Mouse (Mus musculus) liver, postnatal 0 days (tissue): ENCODE data around the gene Lsmem1. TPM values are rescaled to one million over a fixed set of nuclear protein-coding genes. Genes with fewer than 3 reads are reported as not detected.

Source experiments
- ATAC-seq: fragments of 200-750 bp; cut with Nextera tagmentation; 2 replicates; pipeline ENCODE4 v1.8.0; 2017; ENCODE audit warnings: mild to moderate bottlenecking, moderate library complexity
- DNase-seq: peaks from one replicate; pipeline ENCODE4 v3.0.0-alpha.2; 2016
- H3K27ac ChIP-seq: fragments of 300-500 bp; sonication (generic); 2 replicates; pipeline ENCODE4 v1.5.1; 2014; ENCODE audit warnings: antibody characterized with exemption, moderate library complexity, mild to moderate bottlenecking, low read depth
- H3K27me3 ChIP-seq: fragments of 300-500 bp; sonication (generic); 2 replicates; pipeline ENCODE4 v1.6.1; 2014; ENCODE audit warnings: low read length, control low read depth, mixed read lengths; ENCODE audit not compliant: insufficient read depth
- H3K36me3 ChIP-seq: fragments of 300-500 bp; sonication (generic); replicated peaks from 2 replicates; pipeline ENCODE4 v1.6.1; 2014; ENCODE audit warnings: mild to moderate bottlenecking, control low read depth, low read length, moderate library complexity, mixed read lengths; ENCODE audit not compliant: insufficient read depth
- H3K4me1 ChIP-seq: fragments of 300-500 bp; sonication (generic); 2 replicates; pipeline ENCODE4 v1.6.1; 2014; ENCODE audit warnings: antibody characterized with exemption, mild to moderate bottlenecking, control low read depth; ENCODE audit not compliant: insufficient read depth
- H3K4me2 ChIP-seq: fragments of 300-500 bp; sonication (generic); 2 replicates; pipeline ENCODE4 v1.6.1; 2014; ENCODE audit warnings: low read depth, mild to moderate bottlenecking, low read length, moderate library complexity, mixed read lengths
- H3K4me3 ChIP-seq: fragments of 300-500 bp; sonication (generic); 2 replicates; pipeline ENCODE4 v1.5.1; 2014; ENCODE audit warnings: low read depth, low read length
- H3K9ac ChIP-seq: fragments of 300-500 bp; sonication (generic); replicated peaks from 2 replicates; pipeline ENCODE4 v1.6.1; 2014; ENCODE audit warnings: mild to moderate bottlenecking, moderate library complexity
- H3K9me3 ChIP-seq: fragments of 300-500 bp; sonication (generic); 2 replicates; pipeline ENCODE4 v1.6.1; 2016; ENCODE audit warnings: mild to moderate bottlenecking, control low read depth, low read length, mixed read lengths
- CTCF ChIP-seq: sonication (generic); IDR thresholded peaks from 2 replicates; pipeline ENCODE4 v1.5.1; 2016; ENCODE audit warnings: antibody characterized with exemption, low read depth
- EP300 ChIP-seq: IDR thresholded peaks from 2 replicates; pipeline ENCODE4 v1.6.1; 2016; ENCODE audit warnings: antibody characterized with exemption, low read depth, mild to moderate bottlenecking
- WGBS: fragments of 180-500 bp; shearing (Covaris S2); extraction: QIAGEN DNeasy Blood & Tissue Kit; methylation state at CpG from one replicate; pipeline ENCODE4 v1.1.7; 2014; ENCODE audit not compliant: insufficient replicate concordance; 5-methylcytosine and 5-hydroxymethylcytosine counted together
- polyA plus RNA-seq: library from polyadenylated mRNA; unstranded; fragments of >200 nt; fragmentation: Nextera tagmentation; extraction: Ambion mirVana; gene quantifications from 2 replicates; pipeline ENCODE4 v1.2.1, GENCODE M21; 2015

The Lsmem1 gene
- polyA plus RNA-seq, 1 experiment from 2014 or later = not detected

DNA sequence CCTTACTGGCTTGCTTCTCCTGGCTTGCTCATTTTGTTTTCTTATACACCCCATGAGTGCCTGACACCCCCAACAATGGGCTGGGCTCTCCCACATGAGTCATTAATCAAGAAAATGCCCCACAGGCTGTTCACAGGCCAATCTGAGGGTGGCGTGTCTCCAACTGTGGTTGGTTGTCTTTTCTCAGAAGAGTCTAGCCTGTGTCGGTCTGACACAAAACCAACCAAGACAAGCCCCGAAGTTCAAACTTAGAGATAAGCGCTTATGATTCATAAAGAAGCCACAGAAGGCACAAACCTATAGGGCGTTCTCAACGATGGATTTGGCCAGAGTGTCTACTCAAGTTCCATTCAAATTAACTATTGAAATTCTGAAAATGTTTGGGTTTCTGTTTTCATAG is 45.1 kb downstream of the Lsmem1 start:
- no peak for ATAC-seq
- no peak for DNase-seq
- Histone ChIP-seq H3K27me3 (no peaks in the 10 kb centered on the region), H3K9me3 (no peaks in the 10 kb centered on the region), H3K4me1 (no peaks in the 10 kb centered on the region), H3K27ac (no peak overlapping the region), H3K9ac (no peak overlapping the region), H3K4me3 (no peak overlapping the region), H3K4me2 (no peak overlapping the region), H3K36me3 (no peaks in the 10 kb centered on the region)
- 68% methylated on average over 6 of the region's 6 CpGs for WGBS
- TF ChIP-seq EP300 (no peak), CTCF (no peak)

DNA sequence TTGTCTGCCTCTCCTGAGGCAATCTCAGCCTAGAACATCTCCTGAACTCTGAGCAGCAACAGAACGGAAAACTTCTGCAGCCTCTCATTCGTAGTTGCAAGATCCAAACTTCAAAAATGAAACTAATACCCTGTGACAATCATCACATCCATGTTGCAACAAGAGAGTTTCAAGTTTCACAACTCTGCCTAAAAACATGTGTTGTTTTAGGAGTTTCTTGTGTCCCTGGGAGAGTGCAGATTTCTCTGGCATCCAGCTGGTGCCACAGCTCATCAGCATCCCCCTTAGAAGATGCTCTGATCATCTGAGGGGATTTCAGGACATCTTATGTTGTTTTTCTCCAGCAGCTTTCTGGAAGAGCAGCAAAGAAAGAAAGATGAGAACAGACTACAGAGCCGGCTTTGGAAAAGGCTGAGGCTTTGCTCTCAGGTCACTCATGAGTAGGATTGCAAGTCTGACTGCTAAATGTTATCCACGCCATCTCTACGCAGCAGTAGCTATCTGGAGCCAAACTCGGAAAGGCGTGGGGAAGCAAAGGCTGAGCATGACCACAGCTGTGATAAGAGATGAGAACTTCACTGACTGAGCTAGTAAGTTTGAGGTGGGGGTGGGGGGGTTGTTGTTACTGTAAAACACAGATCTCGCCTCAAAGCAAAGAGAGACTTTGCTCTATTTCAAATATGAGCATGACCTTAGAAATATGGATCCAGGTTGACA is 46.8 kb downstream of the Lsmem1 start:
- no peak overlapping the region for H3K4me2 ChIP-seq
- H3K36me3 ChIP-seq = no peaks in the 10 kb centered on the region
- no peak overlapping the region for H3K27ac ChIP-seq
- H3K9ac ChIP-seq = no peak overlapping the region
- H3K27me3 ChIP-seq = no peaks in the 10 kb centered on the region
- ATAC-seq (no peak), DNase-seq (no peak)
- WGBS = 50% methylated on average over 8 of the region's 8 CpGs
- no peaks in the 10 kb centered on the region for H3K9me3 ChIP-seq
- H3K4me3 ChIP-seq = no peak overlapping the region
- H3K4me1 ChIP-seq = no peaks in the 10 kb centered on the region
- TF ChIP-seq CTCF = no peak
- TF ChIP-seq EP300 = no peak

DNA sequence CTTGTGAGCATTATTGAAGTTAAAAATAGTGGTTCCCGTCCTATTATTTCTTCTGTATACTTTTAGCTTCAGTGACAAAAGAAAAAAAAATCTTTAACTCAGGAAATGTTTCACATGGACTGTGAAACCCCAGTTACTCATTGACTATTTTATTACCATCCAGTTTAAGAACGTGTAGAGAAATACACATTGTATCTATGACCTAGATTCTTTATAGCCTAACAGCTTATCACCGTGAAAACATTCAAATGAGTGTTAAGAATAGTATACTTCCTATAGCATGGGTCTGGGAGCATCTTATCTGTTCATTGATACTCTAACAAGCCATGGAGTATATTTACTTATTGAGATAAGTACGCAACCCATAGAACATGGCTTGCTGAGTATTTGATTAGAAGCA is 52.0 kb downstream of the Lsmem1 start:
- no peak for TF ChIP-seq CTCF
- no peak for TF ChIP-seq EP300
- Histone ChIP-seq H3K4me2 (no peak overlapping the region), H3K4me3 (no peak overlapping the region), H3K27me3 (no peaks in the 10 kb centered on the region), H3K4me1 (no peaks in the 10 kb centered on the region), H3K36me3 (no peaks in the 10 kb centered on the region), H3K27ac (no peak overlapping the region), H3K9me3 (no peaks in the 10 kb centered on the region), H3K9ac (no peak overlapping the region)
- ATAC-seq (no peak), DNase-seq (no peak)
- WGBS = 46% methylated on average over 4 of the region's 4 CpGs

DNA sequence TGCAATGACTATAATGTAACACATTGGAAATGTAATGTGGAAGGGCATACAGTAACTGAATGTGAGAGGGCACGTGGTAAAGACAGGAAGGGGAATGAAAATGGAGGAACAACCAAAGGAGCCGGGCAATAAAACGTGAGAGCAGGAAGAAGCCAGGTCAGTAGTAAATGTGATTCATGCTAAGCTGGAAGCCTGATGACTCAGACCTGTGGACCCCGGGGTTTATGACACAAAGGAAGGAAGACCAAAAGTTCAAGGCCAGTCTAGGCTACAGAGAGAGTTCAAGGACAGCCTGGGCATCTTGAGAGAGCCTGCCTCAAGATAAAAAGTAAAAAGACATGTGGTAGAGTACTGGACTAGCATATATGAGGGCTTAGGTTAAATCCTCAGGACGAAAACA is 52.8 kb downstream of the Lsmem1 start:
- Histone ChIP-seq H3K27me3 (no peaks in the 10 kb centered on the region), H3K9ac (no peak overlapping the region), H3K36me3 (no peaks in the 10 kb centered on the region), H3K4me3 (no peak overlapping the region), H3K4me1 (no peaks in the 10 kb centered on the region), H3K9me3 (no peaks in the 10 kb centered on the region), H3K27ac (no peak overlapping the region), H3K4me2 (no peak overlapping the region)
- WGBS = 43% methylated on average over 5 of the region's 5 CpGs
- ATAC-seq (no peak), DNase-seq (no peak)
- TF ChIP-seq CTCF (no peak), EP300 (no peak)

DNA sequence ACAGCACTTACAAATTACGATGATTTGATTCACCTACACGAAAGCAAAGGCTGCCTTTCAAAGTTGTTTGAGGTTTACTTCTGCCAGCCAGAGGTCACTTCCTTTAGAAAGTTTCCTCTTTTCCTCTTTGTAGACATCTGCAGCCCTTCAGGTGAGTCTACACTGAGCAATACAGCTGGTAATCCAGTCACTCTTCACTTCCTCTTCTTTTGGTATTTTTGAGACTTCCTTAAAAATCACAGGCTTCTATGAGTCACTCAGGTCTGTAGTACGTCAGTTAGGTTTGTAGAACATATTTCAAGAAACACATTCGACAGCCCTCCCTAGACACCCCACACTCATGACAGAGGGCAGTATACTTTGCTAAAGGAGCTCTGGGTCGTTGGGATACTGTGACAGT is 58.6 kb downstream of the Lsmem1 start:
- ATAC-seq (no peak), DNase-seq (no peak)
- no peaks in the 10 kb centered on the region for H3K36me3 ChIP-seq
- H3K27ac ChIP-seq = no peak overlapping the region
- H3K9me3 ChIP-seq = no peaks in the 10 kb centered on the region
- no peak overlapping the region for H3K4me3 ChIP-seq
- whole genome bisulfite sequencing = 43% methylated on average over 5 of the region's 5 CpGs
- no peak overlapping the region for H3K9ac ChIP-seq
- H3K4me1 ChIP-seq = no peaks in the 10 kb centered on the region
- TF ChIP-seq EP300 (no peak), CTCF (no peak)
- H3K4me2 ChIP-seq = no peak overlapping the region
- H3K27me3 ChIP-seq = no peaks in the 10 kb centered on the region

DNA sequence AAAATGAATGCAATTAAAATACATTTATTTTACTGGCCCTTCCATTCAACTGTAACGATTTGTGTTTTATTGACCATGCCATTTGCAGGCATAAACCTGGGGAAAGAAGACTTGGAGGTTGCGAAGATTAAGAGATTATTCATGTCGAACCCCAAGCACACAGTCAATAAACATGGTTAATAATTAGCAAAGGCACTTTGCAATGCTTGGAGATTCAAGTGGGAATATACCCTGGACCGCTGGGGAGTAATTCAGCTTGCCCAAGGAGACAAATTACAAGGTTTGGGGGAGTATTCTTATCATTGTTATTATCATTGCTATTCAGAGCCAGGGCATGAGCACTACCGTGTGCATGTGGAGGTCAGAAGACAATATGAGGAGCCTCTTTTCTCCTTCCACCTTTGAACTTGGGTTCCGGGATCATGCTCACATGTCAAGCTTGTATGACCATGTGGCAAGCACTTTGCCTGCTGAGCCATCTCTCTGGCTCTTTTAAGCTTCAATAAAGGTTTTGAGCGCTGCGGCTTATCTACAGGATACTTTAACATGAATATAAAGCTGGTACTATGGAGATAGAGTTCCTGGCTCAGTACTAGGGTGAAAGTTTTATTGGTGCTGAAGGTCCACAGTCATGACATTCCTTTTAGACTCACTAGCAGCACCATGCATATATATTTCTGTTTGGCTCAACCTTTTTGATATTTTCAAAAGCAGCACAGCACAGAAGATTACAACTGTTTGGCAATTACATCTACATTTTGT is 59.6 kb downstream of the Lsmem1 start:
- Histone ChIP-seq H3K36me3 (no peaks in the 10 kb centered on the region), H3K9ac (no peak overlapping the region), H3K4me2 (no peak overlapping the region), H3K4me1 (no peaks in the 10 kb centered on the region), H3K27me3 (no peaks in the 10 kb centered on the region), H3K27ac (no peak overlapping the region), H3K4me3 (no peak overlapping the region), H3K9me3 (no peaks in the 10 kb centered on the region)
- DNase-seq (no peak), ATAC-seq (no peak)
- TF ChIP-seq EP300 (no peak), CTCF (no peak)
- WGBS = 69% methylated on average over 8 of the region's 8 CpGs
